ENCODE assay signal across 8 mouse cellular contexts in the genomic region with DNA sequence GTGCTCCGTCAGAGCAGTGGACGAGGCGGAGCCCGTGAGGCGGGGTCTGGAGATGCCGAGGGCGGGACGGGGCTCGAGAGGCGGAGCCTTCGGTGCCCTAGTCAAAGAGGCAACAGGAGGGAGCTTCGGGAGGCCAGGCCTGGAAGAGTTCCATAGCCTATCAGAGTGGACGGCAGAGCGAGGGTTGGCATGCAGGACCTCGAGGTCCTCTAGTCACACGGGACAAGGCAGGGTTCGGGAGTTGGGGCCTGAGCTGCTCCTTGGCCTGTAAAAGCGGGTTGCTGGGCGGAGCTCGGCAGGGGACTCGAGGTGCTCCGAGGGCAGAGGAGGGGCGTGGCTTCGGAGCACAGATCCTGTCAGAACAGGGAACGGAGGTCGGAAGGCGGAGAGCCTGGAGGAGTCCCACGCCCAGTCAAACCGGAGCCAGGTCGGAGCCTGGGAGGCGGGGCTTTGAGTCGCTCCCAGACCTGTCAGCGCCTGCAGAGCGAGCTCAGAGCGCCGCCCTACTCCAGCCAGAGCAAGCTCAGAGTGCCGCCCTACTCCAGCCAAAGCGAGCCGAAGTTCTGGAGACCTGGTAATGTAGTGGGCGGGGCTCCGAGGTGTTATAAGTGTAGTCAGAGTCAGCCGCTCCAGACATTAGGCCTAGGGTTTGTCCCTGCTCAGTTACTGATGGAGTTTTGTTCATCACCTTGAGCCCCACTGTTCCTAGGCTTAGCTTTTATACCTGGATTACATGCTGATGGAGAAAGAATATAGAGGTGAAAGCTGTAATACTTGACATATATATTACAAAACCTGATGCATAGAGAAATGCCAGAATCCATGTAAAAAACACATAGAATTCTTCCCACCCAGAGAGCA. TPM values are rescaled to one million over a fixed set of nuclear protein-coding genes. Genes with fewer than 3 reads are reported as not detected.
A peak's percentile ranks its signal among the peaks of the same experiment; 100 is the strongest.
DNase-seq lines count a peak whose midpoint lies in the region; ATAC-seq lines count a peak whose summit lies in the region.

A gene (minus strand): TSS at position 27 of the 861 bp plus-strand sequence.

- ATAC-seq in megakaryocyte progenitor cell, adult 5-6 weeks (replicated peaks; ENCODE audit: poor library complexity) = peak; percentile 91

- peak; percentile 99 for DNase-seq in adipocyte (ENCODE audit: low spot score)
- peak; percentile 98 for DNase-seq in embryo, embryonic 10 days (ENCODE audit: low spot score)
- peak; percentile 91 for DNase-seq in gastrocnemius, postnatal 10 days
- peak; percentile 98 for DNase-seq in induced T-regulatory cell, adult 2 months (ENCODE audit: low read depth)
- DNase-seq in left cerebral cortex, adult 9 months (ENCODE audit: low spot score in 2 of 2) = peak; percentile 91 to 95
- DNase-seq in right cerebral cortex, postnatal 14 days = peak; percentile 90
- peak; percentile 96 for DNase-seq in urinary bladder, postnatal 36 days (ENCODE audit: low spot score in 2 of 2)

RNA-seq across cellular contexts. Expression of the gene that starts here (rescaled TPM):
- total RNA-seq in gastrocnemius, postnatal 10 days (2021) = 1 to 10 TPM; 4.3 TPM
- total RNA-seq in megakaryocyte progenitor cell, adult 5-6 weeks (2015) = 1.3 TPM in 2 replicates
- 0.30 and 1.2 TPM in 2 replicates for total RNA-seq in megakaryocyte progenitor cell, adult 5-6 weeks (2017)

Comparison
In these comparisons a context has a peak if more than half of its experiments do, and no peak if none do; other contexts are left out.
1. Peak in every context shown above with its lines: DNase-seq and ATAC-seq.